Mouse (Mus musculus): ENCODE measurements around the gene Kdm4b.

- TF ChIP-seq CTCF (IDR thresholded peaks at IDR 0.05; ENCODE audit: low read depth, low read length) = no peak
- TF ChIP-seq GATA2 (IDR thresholded peaks at IDR 0.05; ENCODE audit: borderline replicate concordance, low read depth, low read length) = no peak
- TF ChIP-seq POLR2AphosphoS5 (IDR thresholded peaks at IDR 0.05; ENCODE audit: insufficient replicate concordance, low read depth, low read length) = no peak
- no peak for TF ChIP-seq TAL1 (conservative IDR thresholded peaks at IDR 0.05; ENCODE audit: low read depth, low read length)
Observed at GRCm38 (mm10) chr17:56442316-56442715, 116.5 kb downstream of the Kdm4b start.

Measured in G1E (cell line).